Mouse (Mus musculus) monocyte, adult 2 months (primary cell): Measurements from ENCODE around the gene Cenpu.
"Not testable (repeated sequence)": the region's sequence is repeated elsewhere in the genome, so short reads cannot be mapped to it uniquely, and the experiment has no call there.

Source experiments
- DNase-seq, 2 experiments: peaks; one replicate each; pipeline ENCODE4 v3.0.0; 2022; ENCODE audit warnings: low spot score in 2 of 2, low read depth in 1 of 2

Cenpu gene

GRCm38 (mm10) chr8:46550058-46550457 is 1.8 kb upstream of the Cenpu start:
- no peak for DNase-seq

DNA sequence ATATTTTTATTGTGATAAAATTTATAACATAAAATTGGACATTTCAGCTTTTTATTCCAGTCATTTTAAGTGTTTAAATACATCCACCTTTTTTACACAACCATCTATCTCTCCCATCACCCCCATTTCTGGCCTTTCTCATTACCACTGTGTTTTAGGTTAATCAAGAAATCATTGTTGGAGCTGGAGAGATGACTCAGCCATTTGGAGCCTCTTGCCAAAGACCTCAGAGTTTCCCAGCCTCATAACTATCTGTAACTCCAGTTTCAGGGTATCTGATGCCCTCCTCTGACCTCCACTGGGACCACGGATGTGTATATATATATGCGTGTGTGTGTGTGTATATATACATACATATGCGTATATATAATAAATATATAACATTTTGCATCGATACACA is 799 bp upstream of the Cenpu start:
- DNase-seq = no peak

GRCm38 (mm10) chr8:46552441-46552765 is 575 bp downstream of the Cenpu start:
- no peak for DNase-seq

- peak in 1 of 2 experiments; percentile 14 for DNase-seq
Measured at GRCm38 (mm10) chr8:46559428-46559827, 7.6 kb downstream of the Cenpu start.

GRCm38 (mm10) chr8:46562333-46562732 is 10.5 kb downstream of the Cenpu start:
- DNase-seq = no peak

DNA sequence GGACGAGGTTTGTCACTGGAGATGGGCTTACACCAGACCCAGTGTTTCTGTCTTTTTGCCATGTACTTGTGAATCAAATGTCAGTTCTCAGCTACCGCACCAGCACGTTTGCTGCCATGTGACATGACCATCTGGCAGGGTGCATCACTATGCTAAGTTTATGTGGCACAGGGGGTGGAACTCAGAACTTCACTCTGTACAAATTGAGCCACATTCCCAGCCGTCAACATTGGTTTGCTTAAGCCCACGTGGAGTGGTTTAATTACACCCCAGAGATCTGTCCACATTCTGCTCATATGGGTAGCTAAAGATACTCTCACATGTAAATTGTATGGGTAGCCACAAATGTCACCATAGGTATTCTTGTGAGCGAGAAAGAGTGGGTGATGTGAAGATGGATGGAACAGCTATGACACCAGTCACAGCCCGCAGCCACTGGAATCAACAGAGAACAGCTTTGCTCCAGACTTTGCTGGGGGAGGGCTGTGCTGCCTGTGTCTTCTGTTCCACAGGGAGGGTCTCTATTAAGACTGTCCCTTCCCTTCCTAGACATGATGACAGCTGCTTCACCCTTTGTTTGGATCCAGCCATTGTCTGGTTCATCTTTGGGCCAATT is 15.2 kb downstream of the Cenpu start:
- DNase-seq = no peak

- no peak for DNase-seq
Measured at GRCm38 (mm10) chr8:46567946-46568345, 16.1 kb downstream of the Cenpu start.

DNA sequence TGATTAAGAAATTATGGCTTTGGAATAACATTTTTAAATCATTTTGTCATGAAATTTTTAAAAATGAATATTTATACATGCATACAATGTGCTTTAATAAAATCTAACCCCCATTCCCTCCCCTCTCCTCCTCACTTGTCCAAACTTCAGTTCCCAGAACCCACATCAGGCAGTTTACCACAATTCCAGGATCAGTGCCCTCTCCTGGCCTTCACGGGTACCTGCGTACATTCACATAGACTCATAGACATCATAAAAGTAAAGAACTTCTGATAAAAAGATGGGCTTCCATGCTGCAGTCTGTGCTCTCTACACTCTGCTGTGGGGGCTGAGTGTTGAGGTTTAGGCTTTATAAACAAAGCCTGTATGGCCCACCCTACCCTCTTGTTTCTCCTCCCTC is 17.1 kb downstream of the Cenpu start:
- no peak for DNase-seq

- no peak for DNase-seq
Measured at GRCm38 (mm10) chr8:46569659-46570441, 18.0 kb downstream of the Cenpu start.

DNA sequence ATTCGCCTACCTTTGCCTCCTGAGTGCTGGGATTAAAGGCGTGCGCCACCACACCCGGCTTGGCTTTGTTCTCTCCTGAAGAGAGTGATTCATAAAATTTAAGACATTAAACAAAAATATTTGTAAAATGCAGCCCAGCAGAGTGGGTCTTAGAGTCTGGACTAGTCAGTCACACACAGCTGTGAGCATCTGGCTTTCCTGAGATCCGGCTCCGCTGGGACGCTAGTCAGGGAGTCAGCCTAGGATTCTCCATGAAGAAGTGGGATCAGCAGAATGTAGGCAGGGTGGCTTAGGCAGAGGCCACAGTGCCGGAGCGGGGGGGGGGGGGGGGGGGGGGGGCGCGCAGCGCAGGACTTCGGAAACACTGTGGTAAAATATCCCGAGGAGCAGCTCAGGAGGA is 18.8 kb downstream of the Cenpu start:
- DNase-seq = no peak

DNA sequence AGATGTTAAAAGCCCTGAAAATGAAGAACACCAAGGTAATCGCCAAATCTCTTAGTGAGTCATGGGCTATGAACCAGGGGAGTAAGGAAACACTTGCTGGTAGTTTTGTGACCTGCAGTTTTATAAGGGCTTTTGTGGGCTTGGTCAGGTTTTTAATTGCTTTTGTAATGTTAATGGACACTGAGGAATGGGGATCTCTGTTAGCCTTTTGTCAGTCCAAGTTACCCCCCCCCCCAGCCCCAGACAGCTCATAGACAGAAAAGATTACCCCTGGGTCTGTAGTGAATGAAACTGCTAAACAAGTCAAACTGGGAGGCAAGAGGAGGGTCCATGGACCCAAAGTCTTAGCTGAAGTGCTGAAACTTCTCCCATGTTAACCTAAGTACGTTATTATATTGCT is 21.6 kb downstream of the Cenpu start:
- no peak for DNase-seq

DNA sequence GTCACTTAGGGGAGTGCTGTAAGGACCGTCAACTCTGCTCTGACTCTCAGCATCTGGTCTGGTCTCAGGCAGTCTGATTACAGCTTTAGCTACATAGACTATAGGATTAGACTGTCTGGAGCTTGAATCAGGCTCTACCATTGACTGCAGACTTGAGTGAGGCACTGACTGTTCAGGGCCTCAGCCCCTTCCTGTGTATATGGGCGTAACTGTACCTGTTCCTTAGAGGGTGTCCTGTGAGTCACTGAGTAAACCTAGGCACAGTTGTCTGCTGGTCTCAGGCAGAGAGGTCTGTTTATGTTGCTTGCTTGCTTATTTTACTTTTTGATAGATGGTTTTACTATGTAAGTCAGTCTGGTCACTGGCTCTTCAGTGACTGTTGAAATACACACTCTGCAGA is 22.1 kb downstream of the Cenpu start:
- DNase-seq = no peak

DNA sequence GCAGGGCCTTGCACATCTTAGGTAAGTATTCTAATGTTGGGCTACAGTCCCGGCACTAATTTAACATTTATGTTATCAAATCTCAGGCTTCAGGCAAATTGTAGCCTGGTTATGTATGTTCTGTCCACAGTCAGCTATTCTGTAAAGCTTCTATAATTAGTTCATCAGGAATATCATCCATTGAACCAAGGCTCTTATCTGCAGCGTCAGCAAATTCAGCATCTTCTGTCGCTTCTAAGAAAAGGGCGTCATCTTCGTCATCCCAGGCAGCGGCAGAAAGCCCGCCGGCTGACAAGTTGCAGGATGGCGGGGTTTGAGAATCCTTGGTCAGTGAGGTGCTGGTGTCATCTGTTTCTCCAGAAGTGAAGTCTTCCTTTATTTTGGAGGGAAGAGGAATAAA is 27.0 kb downstream of the Cenpu start:
- DNase-seq = no peak

GRCm38 (mm10) chr8:46584328-46584727 is 32.5 kb downstream of the Cenpu start:
- DNase-seq = not testable (repeated sequence)

DNA sequence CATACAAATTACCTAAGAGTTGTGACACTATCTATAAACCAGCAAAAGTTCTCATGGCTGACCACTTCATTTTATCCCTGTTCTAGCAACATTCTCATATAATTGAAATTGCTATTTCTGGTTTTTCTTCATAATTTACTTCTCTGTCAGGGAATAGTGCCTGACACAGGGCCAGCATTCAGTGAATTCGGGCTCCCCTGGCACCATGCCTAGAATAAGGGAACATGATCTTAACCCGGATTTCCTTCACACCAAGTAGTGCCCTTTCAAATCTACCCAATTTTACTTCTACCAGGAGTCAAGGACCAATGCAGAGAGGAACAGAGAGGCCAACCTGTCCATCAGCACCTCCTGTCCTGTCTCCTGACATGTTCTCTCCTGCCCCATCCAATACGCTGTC is 33.7 kb downstream of the Cenpu start:
- DNase-seq = no peak

DNA sequence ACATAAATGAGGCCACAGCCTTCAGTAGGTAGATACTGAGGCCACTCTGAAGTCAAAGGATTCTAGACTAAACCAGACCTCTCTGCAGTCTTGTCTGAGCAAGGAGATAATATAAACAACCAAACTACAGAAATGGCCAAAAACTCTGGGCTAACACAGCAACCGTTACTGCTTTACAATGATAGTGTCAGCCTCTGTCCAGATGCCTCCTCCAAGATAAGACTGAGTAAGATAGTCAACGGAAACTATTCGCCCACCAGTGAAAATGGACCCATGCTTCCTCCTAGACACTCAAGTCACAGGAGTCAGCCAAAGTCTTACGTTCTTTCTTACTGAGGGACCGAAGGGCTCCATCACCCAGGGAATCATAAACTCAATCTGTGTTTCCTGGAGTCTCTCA is 36.1 kb downstream of the Cenpu start:
- no peak for DNase-seq

DNA sequence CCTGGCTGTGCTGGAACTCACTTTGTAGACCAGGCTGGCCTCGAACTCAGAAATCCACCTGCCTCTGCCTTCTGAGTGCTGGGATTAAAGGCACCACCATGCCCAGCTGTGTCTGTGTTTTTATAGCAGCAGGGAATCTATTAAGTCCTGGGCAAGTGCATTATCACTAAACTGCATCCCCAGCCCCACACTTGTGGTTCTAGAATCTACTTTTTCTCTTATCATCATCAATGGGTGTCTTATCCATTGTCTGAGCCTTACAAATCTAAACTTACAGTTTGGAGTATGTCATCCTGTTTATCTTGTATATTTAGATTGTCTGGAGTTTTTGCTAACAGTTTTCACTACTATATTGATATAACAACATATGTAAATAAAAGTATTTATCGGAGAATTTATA is 36.8 kb downstream of the Cenpu start:
- DNase-seq = no peak

DNA sequence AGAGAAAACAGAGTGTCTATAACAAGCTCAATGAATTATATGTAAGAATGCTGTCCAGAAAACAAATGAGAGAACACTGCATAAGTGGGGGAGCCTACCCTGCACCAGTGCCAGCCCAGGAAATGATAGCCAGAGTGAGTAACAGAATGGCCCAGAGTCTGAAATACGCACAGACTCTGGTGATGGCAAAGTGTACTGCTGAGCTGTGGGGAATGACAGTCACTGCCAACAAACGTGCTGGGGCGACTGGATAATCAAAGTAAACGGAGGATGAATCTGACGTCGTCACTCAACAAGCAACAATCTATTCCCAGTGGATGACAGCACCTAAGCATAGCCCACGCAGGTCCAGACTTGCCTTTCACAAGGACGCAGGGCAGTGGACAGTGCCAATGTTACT is 41.2 kb downstream of the Cenpu start:
- DNase-seq = no peak

DNA sequence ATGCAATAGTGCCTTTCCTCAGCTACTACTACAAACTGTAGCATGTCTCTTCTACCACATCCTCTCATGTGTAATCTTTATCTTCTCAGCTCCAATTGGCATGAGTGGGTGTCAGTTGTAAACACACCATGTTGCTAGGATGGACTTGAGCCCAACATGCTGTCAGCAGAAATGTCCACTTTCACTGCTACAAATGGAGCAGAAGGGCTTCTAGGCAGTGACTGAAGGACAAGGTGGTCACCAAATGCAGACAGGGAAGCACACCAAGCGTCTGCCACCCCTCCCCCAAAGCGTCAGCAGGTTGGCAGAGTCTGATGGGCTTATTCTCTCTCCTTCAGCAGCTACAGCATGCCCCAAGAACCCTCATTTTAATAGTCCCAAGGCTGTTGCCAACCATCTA is 41.9 kb downstream of the Cenpu start:
- DNase-seq = no peak

GRCm38 (mm10) chr8:46595593-46595992 is 43.8 kb downstream of the Cenpu start:
- peak; percentile 24 to 28 for DNase-seq

GRCm38 (mm10) chr8:46596530-46596929 is 44.7 kb downstream of the Cenpu start:
- DNase-seq = no peak

- DNase-seq = no peak
Measured at GRCm38 (mm10) chr8:46597411-46597810, 45.6 kb downstream of the Cenpu start.

GRCm38 (mm10) chr8:46598114-46598513 is 46.3 kb downstream of the Cenpu start:
- DNase-seq = no peak
